Mouse (Mus musculus): ENCODE results near the gene Heatr1.

- TF ChIP-seq RAD21 (IDR thresholded peaks at IDR 0.05; ENCODE audit: low read depth, low read length) (no peak), ELF1 (IDR thresholded peaks at IDR 0.05; ENCODE audit: low read depth, low read length) (no peak), ZC3H11A (IDR thresholded peaks at IDR 0.05; ENCODE audit: low read depth, low read length) (no peak), POLR2A (IDR thresholded peaks at IDR 0.05; ENCODE audit: control insufficient read depth in 1 of 2, insufficient read depth in 1 of 2, low read depth in 1 of 2, low read length in 2 of 2, poor library complexity in 1 of 2) (no peak), CTCF (IDR thresholded peaks at IDR 0.05 in 2 of 3, conservative IDR thresholded peaks at IDR 0.05 in 1 of 3; ENCODE audit: control insufficient read depth in 1 of 3, insufficient read depth in 1 of 3, low read depth in 2 of 3, low read length in 3 of 3, poor library complexity in 1 of 3, severe bottlenecking in 1 of 3) (no peak), HCFC1 (IDR thresholded peaks at IDR 0.05; ENCODE audit: low read depth, low read length) (no peak), MXI1 (IDR thresholded peaks at IDR 0.05; ENCODE audit: low read depth, low read length) (no peak), GATA1 (IDR thresholded peaks at IDR 0.05; ENCODE audit: low read depth, low read length) (no peak), ZNF384 (IDR thresholded peaks at IDR 0.05; ENCODE audit: low read depth, low read length) (no peak), TCF12 (IDR thresholded peaks at IDR 0.05; ENCODE audit: low read depth, low read length) (no peak), MEF2A (IDR thresholded peaks at IDR 0.05; ENCODE audit: extremely low read depth, insufficient replicate concordance, low read depth, low read length, poor library complexity, severe bottlenecking) (no peak), ZMIZ1 (IDR thresholded peaks at IDR 0.05; ENCODE audit: low read depth, low read length) (no peak), MYB (IDR thresholded peaks at IDR 0.05; ENCODE audit: low read depth, low read length) (no peak), USF1 (IDR thresholded peaks at IDR 0.05; ENCODE audit: low read depth, low read length) (no peak)
These were observed 47.3 kb downstream of the Heatr1 start for GRCm38 (mm10) chr13:12442008-12442587.
